Mouse (Mus musculus): ENCODE measurements around the gene Hpf1. TPM values are rescaled to one million over a fixed set of nuclear protein-coding genes. Genes with fewer than 3 reads are reported as not detected.

The Hpf1 gene
- polyA plus RNA-seq (2012; rRNA removed; ENCODE audit: low replicate concordance), result 3.2 and 8.3 TPM in 2 replicates

GRCm38 (mm10) chr8:60889843-60890519 lies at the start of gene Hpf1:
Hpf1 (plus strand) TSS chr8:60890418.

Other genes with a start within 250 kb of the Hpf1 start
- 8.4 and 13.1 TPM in 2 replicates for gene Clcn3, start 92.9 kb downstream of the Hpf1 start, polyA plus RNA-seq (2012; rRNA removed; ENCODE audit: low replicate concordance)
- 4.5 and 11.1 TPM in 2 replicates for gene Nek1, start 102.8 kb downstream of the Hpf1 start, polyA plus RNA-seq (2012; rRNA removed; ENCODE audit: low replicate concordance)